Mouse (Mus musculus): ENCODE measurements around the gene Gab2.

The Gab2 gene

GRCm38 (mm10) chr7:97262541-97262940, 181.2 kb downstream of the Gab2 start:
- DNase-seq (ENCODE audit: low spot score) = peak; percentile 55

GRCm38 (mm10) chr7:97270367-97270766, 189.0 kb downstream of the Gab2 start:
- DNase-seq (ENCODE audit: low spot score) = no peak

GRCm38 (mm10) chr7:97271068-97271467, 189.7 kb downstream of the Gab2 start:
- DNase-seq (ENCODE audit: low spot score) = no peak

GRCm38 (mm10) chr7:97296986-97297385, 215.6 kb downstream of the Gab2 start:
- DNase-seq (ENCODE audit: low spot score) = no peak

- DNase-seq (ENCODE audit: low spot score) = peak; percentile 20
Observed at GRCm38 (mm10) chr7:97297466-97297865, 216.1 kb downstream of the Gab2 start.

- DNase-seq (ENCODE audit: low spot score) = no peak
Observed at GRCm38 (mm10) chr7:97298279-97298678, 216.9 kb downstream of the Gab2 start.

- DNase-seq (ENCODE audit: low spot score) = peak; percentile 1
Observed at GRCm38 (mm10) chr7:97298943-97299342, 217.6 kb downstream of the Gab2 start.

GRCm38 (mm10) chr7:97300914-97301313, 219.5 kb downstream of the Gab2 start:
- no peak for DNase-seq (ENCODE audit: low spot score)

GRCm38 (mm10) chr7:97301321-97301720, 219.9 kb downstream of the Gab2 start:
- DNase-seq (ENCODE audit: low spot score) = peak; percentile 0

GRCm38 (mm10) chr7:97302261-97302660, 220.9 kb downstream of the Gab2 start:
- no peak for DNase-seq (ENCODE audit: low spot score)

GRCm38 (mm10) chr7:97302876-97303275, 221.5 kb downstream of the Gab2 start:
- no peak for DNase-seq (ENCODE audit: low spot score)

- DNase-seq (ENCODE audit: low spot score) = no peak
Observed at GRCm38 (mm10) chr7:97303614-97304013, 222.2 kb downstream of the Gab2 start.

- no peak for DNase-seq (ENCODE audit: low spot score)
Observed at GRCm38 (mm10) chr7:97304471-97304870, 223.1 kb downstream of the Gab2 start.

- DNase-seq (ENCODE audit: low spot score) = no peak
Observed at GRCm38 (mm10) chr7:97305206-97305605, 223.8 kb downstream of the Gab2 start.

- peak; percentile 1 for DNase-seq (ENCODE audit: low spot score)
Observed at GRCm38 (mm10) chr7:97306813-97307212, 225.4 kb downstream of the Gab2 start.

- no peak for DNase-seq (ENCODE audit: low spot score)
Observed at GRCm38 (mm10) chr7:97307546-97307945, 226.2 kb downstream of the Gab2 start.

GRCm38 (mm10) chr7:97309461-97310340, 228.3 kb downstream of the Gab2 start:
- peak; percentile 1 for DNase-seq (ENCODE audit: low spot score)

- peak; percentile 1 for DNase-seq (ENCODE audit: low spot score)
Observed at GRCm38 (mm10) chr7:97310341-97310635, 228.9 kb downstream of the Gab2 start.

GRCm38 (mm10) chr7:97311620-97312019, 230.2 kb downstream of the Gab2 start:
- no peak for DNase-seq (ENCODE audit: low spot score)

- DNase-seq (ENCODE audit: low spot score) = no peak
Observed at GRCm38 (mm10) chr7:97312196-97312595, 230.8 kb downstream of the Gab2 start.

GRCm38 (mm10) chr7:97312856-97313255, 231.5 kb downstream of the Gab2 start:
- no peak for DNase-seq (ENCODE audit: low spot score)

- DNase-seq (ENCODE audit: low spot score) = no peak
Observed at GRCm38 (mm10) chr7:97313364-97313995, 232.1 kb downstream of the Gab2 start.

GRCm38 (mm10) chr7:97314646-97315045, 233.3 kb downstream of the Gab2 start:
- no peak for DNase-seq (ENCODE audit: low spot score)

- DNase-seq (ENCODE audit: low spot score) = no peak
Observed at GRCm38 (mm10) chr7:97315656-97316055, 234.3 kb downstream of the Gab2 start.

Measured in ovary, adult 18-20 months (tissue).